Mouse (Mus musculus) liver, adult 2 months (tissue): ENCODE data around the gene Rsf1. TPM values are rescaled to one million over a fixed set of nuclear protein-coding genes. Genes with fewer than 3 reads are reported as not detected.

Experiments used
- DNase-seq: peaks from one replicate; pipeline ENCODE4 v3.0.0-alpha.2; 2011; ENCODE audit warnings: low read depth, low spot score; ENCODE audit errors: extremely low read depth
- H3K27ac ChIP-seq: fragments of 200-500 bp; replicated peaks from 2 replicates; pipeline ENCODE4 v1.5.1; 2012; ENCODE audit warnings: low read depth, mild to moderate bottlenecking, control low read depth, inconsistent platforms, low read length; ENCODE audit not compliant: insufficient read depth
- H3K27me3 ChIP-seq: fragments of 200-500 bp; 2 replicates; pipeline ENCODE4 v1.6.1; 2012; ENCODE audit warnings: mild to moderate bottlenecking, moderate library complexity, low read length, inconsistent platforms; ENCODE audit not compliant: control insufficient read depth, insufficient read depth
- H3K36me3 ChIP-seq: fragments of 200-500 bp; 2 replicates; pipeline ENCODE4 v1.6.1; 2012; ENCODE audit warnings: low read length, inconsistent platforms; ENCODE audit not compliant: control insufficient read depth, insufficient read depth
- H3K4me1 ChIP-seq: fragments of 200-500 bp; 2 replicates; pipeline ENCODE4 v1.6.1; 2011; ENCODE audit warnings: low read length; ENCODE audit not compliant: control insufficient read depth, insufficient read depth
- H3K4me3 ChIP-seq: fragments of 200-500 bp; 2 replicates; pipeline ENCODE4 v1.5.1; 2011; ENCODE audit warnings: low read depth, mild to moderate bottlenecking, control low read depth, low read length, moderate library complexity; ENCODE audit not compliant: insufficient read depth
- H3K79me2 ChIP-seq: fragments of 200-500 bp; 2 replicates; pipeline ENCODE4 v1.6.1; 2012; ENCODE audit warnings: inconsistent platforms, mild to moderate bottlenecking, low read length, moderate library complexity; ENCODE audit not compliant: control insufficient read depth, insufficient read depth
- H3K9ac ChIP-seq: fragments of 200-500 bp; 2 replicates; pipeline ENCODE4 v1.6.1; 2012; ENCODE audit warnings: low read depth, mild to moderate bottlenecking, control low read depth, inconsistent platforms, low read length
- CTCF ChIP-seq: fragments of 200-500 bp; IDR thresholded peaks from 2 replicates; pipeline ENCODE4 v1.5.1; 2011; ENCODE audit warnings: low read depth, low read length, control low read depth
- POLR2A ChIP-seq: fragments of 200-500 bp; IDR thresholded peaks from 2 replicates; pipeline ENCODE4 v1.6.1; 2011; ENCODE audit warnings: low read length, control low read depth; ENCODE audit not compliant: insufficient read depth; ENCODE audit errors: extremely low read depth
- WGBS: fragments of 180-500 bp; shearing (Covaris S2); methylation state at CpG from one replicate; pipeline ENCODE4 v1.1.7; 2018; 5-methylcytosine and 5-hydroxymethylcytosine counted together
- polyA plus RNA-seq: library from polyadenylated mRNA; depleted of rRNA; stranded (reverse); fragments of >200 nt; gene quantifications from 2 replicates; pipeline ENCODE4 v1.2.3, GENCODE M21; 2012
- total RNA-seq: library from RNA; depleted of rRNA; stranded (reverse); fragments of >200 nt; gene quantifications from 2 replicates; pipeline ENCODE4 v1.2.3, GENCODE M21; 2014

Rsf1 gene
- total and polyA plus RNA-seq, 2 experiments, result 1.2 to 8.0 TPM

DNA sequence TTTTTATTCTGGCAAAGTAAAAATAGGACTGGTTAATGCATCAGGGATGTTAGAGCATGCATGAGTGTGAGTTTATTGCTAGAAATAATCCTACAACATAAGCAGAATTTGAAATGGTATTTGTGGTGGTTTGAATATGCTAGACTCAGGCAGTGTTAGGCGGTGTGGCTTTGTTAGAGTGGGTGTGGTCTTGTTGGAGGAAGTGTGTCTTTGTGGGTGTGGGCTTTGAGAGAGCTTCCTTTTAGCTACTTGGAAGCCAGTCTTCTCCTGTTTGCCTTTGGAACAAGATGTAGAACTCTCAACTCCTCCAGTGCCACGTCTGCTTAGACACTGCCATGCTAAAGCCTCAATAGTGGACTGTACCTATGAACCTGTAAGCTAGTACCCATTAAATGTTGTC lies 18.9 kb downstream of the Rsf1 start:
- no peaks in the 10 kb centered on the region for H3K27me3 ChIP-seq
- 88% methylated on average over 2 of the region's 2 CpGs for WGBS
- peaks cover 3% of the 10 kb centered on the region for H3K4me1 ChIP-seq
- no peaks in the 10 kb centered on the region for H3K36me3 ChIP-seq
- TF ChIP-seq POLR2A (no peak), CTCF (no peak)
- H3K9ac ChIP-seq, result no peak overlapping the region
- no peak for DNase-seq
- H3K79me2 ChIP-seq, result peaks cover 29% of the 10 kb centered on the region; the same call in 1 of the 2 replicates
- no peak overlapping the region for H3K4me3 ChIP-seq
- H3K27ac ChIP-seq, result no peak overlapping the region

- TF ChIP-seq CTCF (no peak), POLR2A (no peak)
- WGBS, result 59% methylated on average over 5 of the region's 5 CpGs
Observed at GRCm38 (mm10) chr7:97621346-97621745, 41.7 kb downstream of the Rsf1 start.

GRCm38 (mm10) chr7:97622676-97623075 lies 43.0 kb downstream of the Rsf1 start:
- Histone ChIP-seq H3K4me3 (no peak overlapping the region), H3K4me1 (peaks cover 18% of the 10 kb centered on the region), H3K79me2 (peaks cover 24% of the 10 kb centered on the region), H3K27me3 (no peaks in the 10 kb centered on the region), H3K27ac (no peak overlapping the region), H3K9ac (no peak overlapping the region), H3K36me3 (peaks cover 4% of the 10 kb centered on the region)
- TF ChIP-seq POLR2A, result no peak
- no peak for TF ChIP-seq CTCF
- peak; percentile 93 for DNase-seq
- 33% methylated on average over 1 of the region's 1 CpGs for WGBS

More at GRCm38 (mm10) chr7:97621346-97621745, 41.7 kb downstream of the Rsf1 start:
- Histone ChIP-seq H3K36me3 (peaks cover 4% of the 10 kb centered on the region), H3K27ac (no peak overlapping the region), H3K9ac (no peak overlapping the region), H3K79me2 (peaks cover 19% of the 10 kb centered on the region), H3K27me3 (no peaks in the 10 kb centered on the region), H3K4me3 (no peak overlapping the region), H3K4me1 (peaks cover 18% of the 10 kb centered on the region)
- DNase-seq, result peak; percentile 48

DNA sequence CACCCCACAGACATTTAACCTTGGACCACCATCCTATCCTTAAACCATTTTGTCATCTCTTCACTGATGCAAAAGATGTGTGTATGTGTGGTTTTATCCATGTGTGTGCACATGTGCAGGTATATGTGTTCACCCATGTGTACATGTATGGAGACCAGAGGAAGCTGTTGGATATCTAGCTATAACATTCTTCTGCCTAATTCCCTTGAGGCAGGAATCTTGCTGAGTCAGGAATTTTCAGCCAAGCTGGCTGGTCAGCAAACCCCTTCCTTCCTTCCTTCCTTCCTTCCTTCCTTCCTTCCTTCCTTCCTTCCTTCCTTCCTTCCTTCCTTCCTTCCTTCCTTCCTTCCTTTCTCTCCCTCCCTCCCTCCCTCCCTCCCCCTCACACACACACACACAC lies 43.7 kb downstream of the Rsf1 start:
- Histone ChIP-seq H3K79me2 (peaks cover 26% of the 10 kb centered on the region), H3K9ac (no peak overlapping the region), H3K4me3 (no peak overlapping the region), H3K4me1 (peaks cover 15% of the 10 kb centered on the region), H3K36me3 (no peaks in the 10 kb centered on the region), H3K27me3 (no peaks in the 10 kb centered on the region), H3K27ac (no peak overlapping the region)
- TF ChIP-seq POLR2A (no peak), CTCF (no peak)
- no peak for DNase-seq

- no peak for TF ChIP-seq POLR2A
- no peak for TF ChIP-seq CTCF
- Histone ChIP-seq H3K27me3 (no peaks in the 10 kb centered on the region), H3K9ac (no peak overlapping the region), H3K27ac (no peak overlapping the region), H3K4me1 (peaks cover 2% of the 10 kb centered on the region; the same call in 1 of the 2 replicates), H3K36me3 (no peaks in the 10 kb centered on the region), H3K4me3 (no peak overlapping the region), H3K79me2 (peaks cover 23% of the 10 kb centered on the region)
- no peak for DNase-seq
- 50% methylated on average over 2 of the region's 2 CpGs for WGBS
Observed at GRCm38 (mm10) chr7:97629351-97629750, 49.7 kb downstream of the Rsf1 start.

DNA sequence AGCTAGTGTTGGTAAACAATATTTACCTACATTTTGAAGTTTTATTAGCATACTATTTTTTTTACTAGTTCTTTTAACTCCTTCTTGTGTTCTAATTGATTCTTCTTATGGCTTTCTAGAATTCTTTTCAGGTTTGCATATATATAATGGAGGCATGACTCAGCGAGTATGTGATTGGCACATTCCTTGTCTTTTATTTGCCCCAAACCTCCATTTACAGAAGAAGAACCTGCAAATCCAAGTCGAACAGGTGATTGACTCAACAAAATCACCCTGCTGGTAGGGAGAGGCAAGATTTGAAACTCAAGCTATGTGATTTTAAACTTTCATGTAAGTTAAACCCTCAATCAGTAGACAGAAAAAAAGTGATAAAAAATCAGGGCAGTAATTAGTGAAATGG lies 51.6 kb downstream of the Rsf1 start:
- no peaks in the 10 kb centered on the region for H3K36me3 ChIP-seq
- no peak overlapping the region for H3K27ac ChIP-seq
- no peaks in the 10 kb centered on the region for H3K27me3 ChIP-seq
- no peak for TF ChIP-seq POLR2A
- peaks cover 21% of the 10 kb centered on the region for H3K79me2 ChIP-seq
- peaks cover 2% of the 10 kb centered on the region; the same call in 1 of the 2 replicates for H3K4me1 ChIP-seq
- no peak overlapping the region for H3K9ac ChIP-seq
- no peak for DNase-seq
- H3K4me3 ChIP-seq, result no peak overlapping the region
- 86% methylated on average over 2 of the region's 2 CpGs for WGBS
